ENCODE assay signal across 10 mouse cellular contexts in genomic region chr11:11837384-11837783, GRCm38 (mm10). TPM values are rescaled to one million over a fixed set of nuclear protein-coding genes. Genes with fewer than 3 reads are reported as not detected.
A peak's percentile ranks its signal among the peaks of the same experiment; 100 is the strongest.
DNase-seq lines count a peak whose midpoint lies in the region; ATAC-seq and TF ChIP-seq lines count a peak whose summit lies in the region.
"Had no signal": no experiment of that assay in that cellular context is flagged by ENCODE, and none has a peak within 500 bp of the region (broad histone marks: within the 10 kb centered on the region; RNA-seq: fewer than 3 reads in every experiment).

No protein-coding gene starts in this region.

- intact Hi-C loops in gastrocnemius, adult 2 months (cut with DNase I): no loop called here

- H3K4me2 ChIP-seq in kidney, embryonic 16.5 days (replicated peaks; ENCODE audit: low read depth, low read length): peak overlapping the region; percentile 31; the same call in 1 of the 2 replicates
- H3K4me2 ChIP-seq in intestine, embryonic 15.5 days (replicated peaks): peak overlapping the region; percentile 42; the same call in 1 of the 2 replicates
- H3K4me2 ChIP-seq in liver, postnatal 0 days (ENCODE audit: low read depth, low read length): peak overlapping the region; percentile 64
- H3K4me2 ChIP-seq in midbrain, postnatal 0 days (ENCODE audit: low read depth, low read length, poor library complexity, severe bottlenecking): no peak overlapping the region

- peaks cover 32% of the 10 kb centered on the region for H3K4me1 ChIP-seq in kidney, embryonic 16.5 days (ENCODE audit: insufficient read depth, low read length)
- peaks cover 33% of the 10 kb centered on the region for H3K4me1 ChIP-seq in intestine, embryonic 15.5 days (replicated peaks)
- H3K4me1 ChIP-seq in liver, postnatal 0 days (ENCODE audit: insufficient read depth): peaks cover 63% of the 10 kb centered on the region
- no peaks in the 10 kb centered on the region for H3K4me1 ChIP-seq in midbrain, postnatal 0 days (ENCODE audit: insufficient read depth, low read length)

- peak overlapping the region; percentile 74; the same call in 1 of the 2 replicates for H3K27ac ChIP-seq in gastrocnemius, adult 2 months
- H3K27ac ChIP-seq in kidney, embryonic 16.5 days (ENCODE audit: low read length): peak overlapping the region; percentile 61; the same call in 1 of the 2 replicates
- H3K27ac ChIP-seq in intestine, embryonic 15.5 days: peak overlapping the region; percentile 60
- peak overlapping the region; percentile 35; the same call in 1 of the 2 replicates for H3K27ac ChIP-seq in liver, postnatal 0 days (ENCODE audit: low read depth)
- H3K27ac ChIP-seq in midbrain, postnatal 0 days (ENCODE audit: low read depth, low read length): no peak overlapping the region

- no peak for DNase-seq in gastrocnemius, adult 2 months
- DNase-seq in gastrocnemius, postnatal 25 days: no peak
- no peak for DNase-seq in kidney, postnatal 36 days
- DNase-seq in liver, postnatal 0 days: no peak
- no peak for DNase-seq in midbrain, postnatal 0 days (ENCODE audit: low spot score)
- DNase-seq in layer of hippocampus, adult 9-11 months: no peak
- DNase-seq: left cerebral cortex, postnatal 4 days; thymus, postnatal 14 days had no signal

- H3K9ac ChIP-seq in kidney, embryonic 16.5 days (replicated peaks; ENCODE audit: low read length): no peak overlapping the region
- H3K9ac ChIP-seq in intestine, embryonic 15.5 days: no peak overlapping the region
- peak overlapping the region; percentile 42 for H3K9ac ChIP-seq in liver, postnatal 0 days (replicated peaks)
- H3K9ac ChIP-seq in midbrain, postnatal 0 days (replicated peaks; ENCODE audit: low read length, poor library complexity, severe bottlenecking): no peak overlapping the region

- no peak for TF ChIP-seq CTCF in gastrocnemius, adult 2 months (IDR thresholded peaks at IDR 0.05)
- TF ChIP-seq CTCF in liver, postnatal 0 days (IDR thresholded peaks at IDR 0.05; ENCODE audit: low read depth): no peak
- no peak for TF ChIP-seq CTCF in midbrain, postnatal 0 days (IDR thresholded peaks at IDR 0.05)

- no peaks in the 10 kb centered on the region for H3K27me3 ChIP-seq in kidney, embryonic 16.5 days (ENCODE audit: insufficient read depth, low read length)
- no peaks in the 10 kb centered on the region for H3K27me3 ChIP-seq in intestine, embryonic 15.5 days (replicated peaks)
- H3K27me3 ChIP-seq in liver, postnatal 0 days (ENCODE audit: insufficient read depth, low read length): no peaks in the 10 kb centered on the region
- no peaks in the 10 kb centered on the region for H3K27me3 ChIP-seq in midbrain, postnatal 0 days (ENCODE audit: insufficient read depth, low read length)

- ATAC-seq in kidney, embryonic 16.5 days (ENCODE audit: low FRiP score, low TSS enrichment): no peak
- ATAC-seq in intestine, embryonic 15.5 days: no peak
- ATAC-seq in liver, postnatal 0 days: no peak
- ATAC-seq in midbrain, postnatal 0 days (ENCODE audit: low FRiP score): no peak

- WGBS in kidney, embryonic 16.5 days: 47% methylated on average over 5 of the region's 5 CpGs
- WGBS in intestine, embryonic 15.5 days: 56% methylated on average over 5 of the region's 5 CpGs
- WGBS in liver, postnatal 0 days (ENCODE audit: insufficient replicate concordance): 67% methylated on average over 5 of the region's 5 CpGs
- WGBS in midbrain, postnatal 0 days: 94% methylated on average over 5 of the region's 5 CpGs

- TF ChIP-seq EP300 in liver, postnatal 0 days (IDR thresholded peaks at IDR 0.05; ENCODE audit: low read depth): no peak

- H3K9me3 ChIP-seq in kidney, embryonic 16.5 days (ENCODE audit: low read length): no peaks in the 10 kb centered on the region
- no peaks in the 10 kb centered on the region for H3K9me3 ChIP-seq in intestine, embryonic 15.5 days
- no peaks in the 10 kb centered on the region for H3K9me3 ChIP-seq in liver, postnatal 0 days (ENCODE audit: low read length)
- no peaks in the 10 kb centered on the region for H3K9me3 ChIP-seq in midbrain, postnatal 0 days (ENCODE audit: low read length)

- H3K36me3 ChIP-seq in kidney, embryonic 16.5 days (ENCODE audit: insufficient read depth, low read length): no peaks in the 10 kb centered on the region
- no peaks in the 10 kb centered on the region for H3K36me3 ChIP-seq in intestine, embryonic 15.5 days
- H3K36me3 ChIP-seq in liver, postnatal 0 days (replicated peaks; ENCODE audit: insufficient read depth, low read length): no peaks in the 10 kb centered on the region
- no peaks in the 10 kb centered on the region for H3K36me3 ChIP-seq in midbrain, postnatal 0 days (ENCODE audit: insufficient read depth, low read length)

- no peak overlapping the region for H3K4me3 ChIP-seq in gastrocnemius, adult 2 months
- no peak overlapping the region for H3K4me3 ChIP-seq in kidney, embryonic 16.5 days (ENCODE audit: low read length)
- H3K4me3 ChIP-seq in intestine, embryonic 15.5 days (replicated peaks): no peak overlapping the region
- peak overlapping the region; percentile 35 for H3K4me3 ChIP-seq in liver, postnatal 0 days (ENCODE audit: low read depth, low read length)
- no peak overlapping the region for H3K4me3 ChIP-seq in midbrain, postnatal 0 days (ENCODE audit: low read depth, low read length)

RNA-seq across cellular contexts. Expression of gene Fignl1, which starts 28.6 kb away (rescaled TPM):
- under 1 TPM in 1 of 2 experiments, not detected in 1; 0.22 TPM for total RNA-seq in gastrocnemius, adult 2 months (2021)
- total RNA-seq in gastrocnemius, postnatal 25 days (2021): under 1 TPM; 0.51 to 0.54 TPM
- 66.9 and 69.5 TPM in 2 replicates for polyA plus RNA-seq in kidney, embryonic 16.5 days (2015; fragmentation: Nextera tagmentation; extraction: Ambion mirVana)
- polyA plus RNA-seq in intestine, embryonic 15.5 days (2015; fragmentation: Nextera tagmentation; extraction: Ambion mirVana): 46.9 and 52.8 TPM in 2 replicates
- polyA plus RNA-seq in liver, postnatal 0 days (2015; fragmentation: Nextera tagmentation; extraction: Ambion mirVana): 26.1 and 31.2 TPM in 2 replicates
- 4.4 and 5.2 TPM in 2 replicates for total RNA-seq in midbrain, postnatal 0 days (2014; rRNA removed)
- polyA plus RNA-seq in midbrain, postnatal 0 days (2015; fragmentation: Nextera tagmentation; extraction: Ambion mirVana): 2.2 and 3.7 TPM in 2 replicates
